Mouse (Mus musculus): ENCODE results near the gene Acat2.

Acat2 gene

GRCm38 (mm10) chr17:12909361-12910280, 50.9 kb downstream of the Acat2 start, which contains the start of gene Pnldc1:
Gene Pnldc1, minus strand, starts transcription at chr17:12910230.
- in situ Hi-C loops (cut with MboI, MseI) = loop anchor here in 1 of 2 experiments (5.0 kb wide), 1 partner anchor 53 kb away; the partner anchor contains the start of gene Acat2

GRCm38 (mm10) chr17:12906436-12906835, 54.1 kb downstream of the Acat2 start:
- in situ Hi-C loops (cut with MboI, MseI) = no loop called here

- in situ Hi-C loops (cut with MboI, MseI) = no loop called here
Observed at GRCm38 (mm10) chr17:12905810-12906209, 54.7 kb downstream of the Acat2 start.

GRCm38 (mm10) chr17:12904349-12904748, 56.2 kb downstream of the Acat2 start:
- in situ Hi-C loops (cut with MboI, MseI) = no loop called here

- in situ Hi-C loops (cut with MboI, MseI) = no loop called here
Observed at GRCm38 (mm10) chr17:12903372-12904333, 56.9 kb downstream of the Acat2 start.

GRCm38 (mm10) chr17:12902291-12902690, 58.3 kb downstream of the Acat2 start:
- in situ Hi-C loops (cut with MboI, MseI) = no loop called here

- in situ Hi-C loops (cut with MboI, MseI) = loop anchor here in 1 of 2 experiments (25.0 kb wide), 1 partner anchor 264 kb away; no protein-coding TSS in a partner anchor
Observed at GRCm38 (mm10) chr17:12898607-12899006, 61.9 kb downstream of the Acat2 start.

- in situ Hi-C loops (cut with MboI, MseI) = loop anchor here in 1 of 2 experiments (25.0 kb wide), 1 partner anchor 265 kb away; no protein-coding TSS in a partner anchor
Observed at GRCm38 (mm10) chr17:12897674-12898073, 62.9 kb downstream of the Acat2 start.
